Mouse (Mus musculus): ENCODE measurements around the gene Rnf4.

Gene Rnf4

GRCm38 (mm10) chr5:34336097-34336774 lies at the start of gene Rnf4:
TSS of gene Rnf4 (plus strand) at chr5:34336289.
- peak; percentile 98 for DNase-seq (ENCODE audit: low spot score in 2 of 2)

GRCm38 (mm10) chr5:34286516-34286915 lies 49.6 kb upstream of the Rnf4 start:
- no peak for DNase-seq (ENCODE audit: low spot score in 2 of 2)

GRCm38 (mm10) chr5:34287001-34287837 lies 48.9 kb upstream of the Rnf4 start:
- no peak for DNase-seq (ENCODE audit: low spot score in 2 of 2)

GRCm38 (mm10) chr5:34287838-34288145 lies 48.3 kb upstream of the Rnf4 start:
- DNase-seq (ENCODE audit: low spot score in 2 of 2), result no peak

GRCm38 (mm10) chr5:34288154-34288716 lies 47.9 kb upstream of the Rnf4 start, which contains the start of the genes Zfyve28 and Cfap99:
TSS of gene Zfyve28 (minus strand) at chr5:34288449.
TSS of gene Cfap99 (plus strand) at chr5:34288600.
- DNase-seq (ENCODE audit: low spot score in 2 of 2), result peak; percentile 59 to 68

- no peak for DNase-seq (ENCODE audit: low spot score in 2 of 2)
These were observed 46.8 kb upstream of the Rnf4 start for GRCm38 (mm10) chr5:34289286-34289685.

GRCm38 (mm10) chr5:34293363-34293762 lies 42.7 kb upstream of the Rnf4 start:
- DNase-seq (ENCODE audit: low spot score in 2 of 2), result no peak

GRCm38 (mm10) chr5:34294696-34295095 lies 41.4 kb upstream of the Rnf4 start:
- DNase-seq (ENCODE audit: low spot score in 2 of 2), result peak; percentile 37 to 44

- no peak for DNase-seq (ENCODE audit: low spot score in 2 of 2)
These were observed 40.9 kb upstream of the Rnf4 start for GRCm38 (mm10) chr5:34295141-34295540.

GRCm38 (mm10) chr5:34298061-34298460 lies 38.0 kb upstream of the Rnf4 start:
- DNase-seq (ENCODE audit: low spot score in 2 of 2), result no peak

- no peak for DNase-seq (ENCODE audit: low spot score in 2 of 2)
These were observed 37.1 kb upstream of the Rnf4 start for GRCm38 (mm10) chr5:34298937-34299535.

- no peak for DNase-seq (ENCODE audit: low spot score in 2 of 2)
These were observed 33.7 kb upstream of the Rnf4 start for GRCm38 (mm10) chr5:34302377-34302776.

GRCm38 (mm10) chr5:34309016-34309415 lies 27.1 kb upstream of the Rnf4 start:
- no peak for DNase-seq (ENCODE audit: low spot score in 2 of 2)

GRCm38 (mm10) chr5:34319491-34320034 lies 16.5 kb upstream of the Rnf4 start:
- no peak for DNase-seq (ENCODE audit: low spot score in 2 of 2)

GRCm38 (mm10) chr5:34321236-34321635 lies 14.9 kb upstream of the Rnf4 start:
- no peak for DNase-seq (ENCODE audit: low spot score in 2 of 2)

GRCm38 (mm10) chr5:34325286-34325685 lies 10.8 kb upstream of the Rnf4 start:
- DNase-seq (ENCODE audit: low spot score in 2 of 2), result no peak

- DNase-seq (ENCODE audit: low spot score in 2 of 2), result no peak
These were observed 9.8 kb upstream of the Rnf4 start for GRCm38 (mm10) chr5:34326249-34326691.

GRCm38 (mm10) chr5:34326875-34327576 lies 9.1 kb upstream of the Rnf4 start:
- DNase-seq (ENCODE audit: low spot score in 2 of 2), result peak in 1 of 2 experiments; percentile 7

- DNase-seq (ENCODE audit: low spot score in 2 of 2), result no peak
These were observed 6.0 kb upstream of the Rnf4 start for GRCm38 (mm10) chr5:34330136-34330535.

GRCm38 (mm10) chr5:34334081-34334480 lies 2.0 kb upstream of the Rnf4 start:
- DNase-seq (ENCODE audit: low spot score in 2 of 2), result no peak

GRCm38 (mm10) chr5:34335539-34336096 lies 471 bp upstream of the Rnf4 start:
- no peak for DNase-seq (ENCODE audit: low spot score in 2 of 2)

Data from heart, adult 9 months (tissue).